In genomic region chr14:57398065-57398757, GRCm38 (mm10) we compare ENCODE assay signal across 8 mouse cellular contexts. TPM values are rescaled to one million over a fixed set of nuclear protein-coding genes. Genes with fewer than 3 reads are reported as not detected.
DNase-seq lines count a peak whose midpoint lies in the region; ATAC-seq and TF ChIP-seq lines count a peak whose summit lies in the region.

Cryl1 (minus strand) TSS chr14:57398529.

- ATAC-seq in common myeloid progenitor, adult 5-6 weeks (replicated peaks; ENCODE audit: low read depth, poor library complexity, severe bottlenecking) = peak; percentile 99
- peak; percentile 99 for ATAC-seq in hindbrain, postnatal 0 days
- ATAC-seq in megakaryocyte, adult 5-6 weeks (ENCODE audit: poor library complexity, severe bottlenecking) = peak; percentile 98

- peak within 1 kb of the TSS; percentile 85 for H3K4me2 ChIP-seq in hindbrain, postnatal 0 days (ENCODE audit: low read depth, low read length)

- no peak for TF ChIP-seq CTCF in gastrocnemius, adult 2 months (IDR thresholded peaks at IDR 0.05)
- TF ChIP-seq CTCF in hindbrain, postnatal 0 days (IDR thresholded peaks at IDR 0.05; ENCODE audit: low read depth) = no peak
- no peak for TF ChIP-seq CTCF in left cerebral cortex, adult 2 months (IDR thresholded peaks at IDR 0.05)

- no peaks in the 10 kb centered on the region for H3K9me3 ChIP-seq in hindbrain, postnatal 0 days (ENCODE audit: low read length)

- 2% methylated on average over 43 of the region's 43 CpGs for WGBS in hindbrain, postnatal 0 days

- H3K4me3 ChIP-seq in gastrocnemius, adult 2 months = peak within 1 kb of the TSS; percentile 76
- H3K4me3 ChIP-seq in hindbrain, postnatal 0 days (ENCODE audit: low read length) = peak within 1 kb of the TSS; percentile 53
- H3K4me3 ChIP-seq in left cerebral cortex, adult 2 months = peak within 1 kb of the TSS; percentile 78

- H3K27ac ChIP-seq in gastrocnemius, adult 2 months = peak within 1 kb of the TSS; percentile 91
- H3K27ac ChIP-seq in hindbrain, postnatal 0 days = no peak within 1 kb of the TSS
- H3K27ac ChIP-seq in left cerebral cortex, adult 2 months = peak within 1 kb of the TSS; percentile 78

- intact Hi-C loops in gastrocnemius, adult 2 months (cut with DNase I) = no loop called here
- intact Hi-C loops in left cerebral cortex, adult 2 months (cut with DNase I) = no loop called here

- H3K27me3 ChIP-seq in hindbrain, postnatal 0 days (ENCODE audit: insufficient read depth, low read length) = no peaks in the 10 kb centered on the region

- DNase-seq in ZHBTc4 (ENCODE audit: low read depth, low spot score) = peak; percentile 98
- peak; percentile 98 for DNase-seq in gastrocnemius, adult 2 months
- peak; percentile 95 for DNase-seq in hindbrain, postnatal 0 days (ENCODE audit: low spot score)
- DNase-seq in left cerebral cortex, adult 2 months (ENCODE audit: extremely low spot score in 1 of 2, low spot score in 2 of 2) = peak; percentile 92 to 93
- DNase-seq in right cerebral cortex, adult 2 months (ENCODE audit: low spot score in 2 of 2) = peak; percentile 93 to 96
- DNase-seq in urinary bladder, postnatal 14 days (ENCODE audit: low spot score) = peak; percentile 98

- no peaks in the 10 kb centered on the region for H3K36me3 ChIP-seq in hindbrain, postnatal 0 days (ENCODE audit: insufficient read depth, low read length)

- H3K4me1 ChIP-seq in hindbrain, postnatal 0 days (ENCODE audit: insufficient read depth, low read length) = no peaks in the 10 kb centered on the region; the same call in 1 of the 2 replicates

- H3K9ac ChIP-seq in hindbrain, postnatal 0 days (replicated peaks; ENCODE audit: low read length) = peak within 1 kb of the TSS; percentile 58

RNA-seq across cellular contexts. Expression of gene Cryl1, which starts in this region (rescaled TPM):
- total RNA-seq in common myeloid progenitor, adult 5-6 weeks (2017) = 11.8 and 12.1 TPM in 2 replicates
- total RNA-seq in gastrocnemius, adult 2 months (2021) = 1 to 10 TPM; 4.7 to 5.5 TPM
- 13.3 and 16.0 TPM in 2 replicates for total RNA-seq in hindbrain, postnatal 0 days (2014; rRNA removed)
- polyA plus RNA-seq in hindbrain, postnatal 0 days (2015; fragmentation: Nextera tagmentation; extraction: Ambion mirVana) = 19.2 and 19.3 TPM in 2 replicates
- total RNA-seq in left cerebral cortex, adult 2 months (2021) = 10 to 100 TPM; 16.1 to 19.7 TPM
- total RNA-seq in megakaryocyte, adult 5-6 weeks (2015) = 38.1 and 40.5 TPM in 2 replicates
- 35.8 and 36.3 TPM in 2 replicates for total RNA-seq in megakaryocyte, adult 5-6 weeks (2017)
